Mouse (Mus musculus) skeletal muscle tissue, adult 2 months (tissue): ENCODE results near the gene Golga1.

Experiments used
- DNase-seq: peaks from one replicate; pipeline ENCODE4 v3.0.0-alpha.2; 2012; ENCODE audit warnings: low read depth, low spot score

The Golga1 gene

GRCm38 (mm10) chr2:38975181-38975580 lies 90.2 kb downstream of the Golga1 start:
- no peak for DNase-seq

DNA sequence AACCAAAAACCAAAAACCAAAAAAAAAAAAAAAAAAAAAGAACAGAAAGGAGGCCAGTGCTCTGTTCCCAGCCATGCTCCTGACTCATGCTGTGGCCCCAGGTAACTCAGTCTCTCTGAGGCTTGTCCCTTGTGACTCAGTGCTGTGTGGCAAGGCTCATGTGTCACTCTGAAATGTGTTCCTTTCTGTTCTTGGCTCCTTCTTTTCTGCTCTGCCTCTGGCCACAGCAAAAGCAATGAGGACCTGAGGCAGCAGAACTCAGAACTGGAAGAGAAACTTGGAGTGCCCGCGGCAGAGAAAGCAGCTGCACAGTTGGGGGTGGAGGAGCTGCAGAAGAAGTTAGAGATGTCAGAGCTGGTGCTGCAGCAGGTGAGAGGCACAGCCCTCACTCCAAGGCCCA lies 91.2 kb downstream of the Golga1 start:
- DNase-seq: no peak

DNA sequence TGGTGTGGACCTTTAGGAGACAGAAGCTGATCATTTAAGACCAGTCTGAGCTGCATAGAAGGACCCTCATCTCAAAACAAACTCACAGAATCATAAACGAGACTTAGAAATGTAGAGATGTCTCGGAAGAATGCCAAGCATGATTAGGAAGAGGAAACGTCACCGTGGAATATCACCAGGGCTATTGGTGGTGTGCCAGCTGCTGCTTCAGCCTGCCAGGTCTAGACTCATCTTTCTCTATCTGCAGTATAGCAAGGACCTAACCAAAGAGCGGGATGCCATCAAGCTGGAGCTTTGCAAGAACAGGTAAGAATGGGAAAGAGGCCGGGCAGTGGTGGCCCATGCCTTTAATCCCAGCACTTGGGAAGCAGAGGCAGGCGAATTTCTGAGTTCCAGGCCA lies 91.6 kb downstream of the Golga1 start:
- DNase-seq: no peak

GRCm38 (mm10) chr2:38973223-38973622 lies 92.1 kb downstream of the Golga1 start:
- DNase-seq: no peak

DNA sequence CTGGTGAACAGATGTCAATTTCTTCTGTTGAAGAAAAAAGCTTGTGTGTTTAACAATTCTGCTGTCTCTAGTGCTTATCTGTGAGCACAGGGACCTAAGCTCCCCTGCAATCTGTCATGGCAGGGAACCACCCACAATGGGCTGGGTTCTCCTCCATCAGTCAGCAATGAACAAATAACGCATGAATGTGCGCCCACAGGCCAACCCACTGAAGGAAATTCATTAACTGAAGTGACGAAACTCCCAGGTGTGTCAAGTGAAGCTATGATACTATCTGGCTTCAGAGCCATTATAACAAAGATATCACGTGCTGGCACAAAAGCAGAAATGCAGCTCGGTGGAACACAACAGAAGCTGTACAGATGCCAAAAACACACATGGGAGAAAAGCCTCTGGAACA lies 95.3 kb downstream of the Golga1 start:
- DNase-seq: no peak

DNA sequence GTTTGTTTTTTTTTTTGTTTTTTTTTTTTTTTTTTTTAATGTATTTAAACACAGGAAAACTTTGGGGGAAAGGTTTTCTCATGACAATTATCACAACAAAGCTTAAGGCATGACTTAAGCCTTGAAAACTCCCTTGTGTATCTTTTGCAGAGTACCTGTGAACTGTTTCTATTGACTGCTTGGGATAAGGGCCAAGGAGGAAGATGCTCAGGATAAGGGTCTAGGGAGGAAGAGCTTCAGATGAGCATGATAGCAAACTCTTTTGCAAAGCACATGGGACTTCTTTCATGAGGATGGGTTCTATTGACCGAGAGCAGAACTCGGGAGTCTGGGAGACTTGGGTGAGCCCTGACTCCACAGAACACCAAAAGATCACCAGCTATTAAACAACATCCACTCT lies 95.7 kb downstream of the Golga1 start:
- no peak for DNase-seq
